Mouse (Mus musculus) C2C12 (cell line): ENCODE measurements at regions not wholly inside any gene's neighbourhood (a gene's known extent, or its start where the extent isn't known, plus 50 kb on each side); places are given as distances from the start of the nearest gene placed in this dataset.

Experiments
- H3K27me3 ChIP-seq: one replicate; pipeline ENCODE4 v1.6.1; 2011; ENCODE audit not compliant: control insufficient read depth, insufficient read depth, insufficient read length
- H3K36me3 ChIP-seq: one replicate; pipeline ENCODE4 v1.6.1; 2011; ENCODE audit not compliant: control insufficient read depth, insufficient read depth
- H3K4me3 ChIP-seq: one replicate; pipeline ENCODE4 v1.5.1; 2011; ENCODE audit warnings: mild to moderate bottlenecking, control low read depth; ENCODE audit not compliant: poor library complexity, insufficient read depth, severe bottlenecking
- H3K79me2 ChIP-seq: one replicate; pipeline ENCODE4 v1.6.1; 2011; ENCODE audit not compliant: control insufficient read depth, insufficient read depth
- H3K79me3 ChIP-seq: one replicate; pipeline ENCODE4 v1.6.1; 2011; ENCODE audit warnings: low read depth, control low read depth
- H3ac ChIP-seq: one replicate; pipeline ENCODE3; 2011; ENCODE audit warnings: low read depth; ENCODE audit not compliant: control insufficient read depth, insufficient read length
- CEBPB ChIP-seq: IDR thresholded peaks from one replicate; pipeline ENCODE4 v1.6.1; 2011; ENCODE audit warnings: low read depth, mild to moderate bottlenecking, control low read depth, moderate library complexity
- CTCF ChIP-seq: IDR thresholded peaks from one replicate; pipeline ENCODE4 v1.5.1; 2011; ENCODE audit not compliant: control insufficient read depth, insufficient read depth, insufficient read length
- FOSL1 ChIP-seq: IDR thresholded peaks from one replicate; pipeline ENCODE4 v1.8.0; 2011; ENCODE audit warnings: mild to moderate bottlenecking, low read length; ENCODE audit not compliant: poor library complexity, insufficient read depth, severe bottlenecking
- MAX ChIP-seq: IDR thresholded peaks from one replicate; pipeline ENCODE4 v1.6.1; 2011; ENCODE audit warnings: mild to moderate bottlenecking, control low read depth
- MYOD1 ChIP-seq: IDR thresholded peaks from one replicate; pipeline ENCODE4 v1.6.1; 2011; ENCODE audit warnings: low read depth; ENCODE audit not compliant: control insufficient read depth, insufficient read length
- MYOG ChIP-seq: IDR thresholded peaks from one replicate; pipeline ENCODE4 v1.6.1; 2011; ENCODE audit not compliant: control insufficient read depth, insufficient read length; ENCODE audit errors: extremely low read depth
- USF1 ChIP-seq: IDR thresholded peaks from one replicate; pipeline ENCODE4 v1.6.1; 2011; ENCODE audit warnings: low read depth, mild to moderate bottlenecking, control low read depth, moderate library complexity

GRCm38 (mm10) chr4:9184451-9185121, 945.7 kb upstream of the Car8 start:
- Histone ChIP-seq H3ac (no peak overlapping the region), H3K4me3 (no peak overlapping the region), H3K79me2 (no peaks in the 10 kb centered on the region), H3K79me3 (no peaks in the 10 kb centered on the region), H3K36me3 (no peaks in the 10 kb centered on the region), H3K27me3 (no peaks in the 10 kb centered on the region)
- no peak for TF ChIP-seq FOSL1
- TF ChIP-seq MYOD1: no peak
- no peak for TF ChIP-seq CEBPB
- no peak for TF ChIP-seq MAX
- no peak for TF ChIP-seq MYOG
- TF ChIP-seq CTCF: no peak
- no peak for TF ChIP-seq USF1

- H3ac ChIP-seq: no peak overlapping the region
- no peak overlapping the region for H3K4me3 ChIP-seq
- no peaks in the 10 kb centered on the region for H3K79me2 ChIP-seq
- H3K36me3 ChIP-seq: no peaks in the 10 kb centered on the region
- H3K27me3 ChIP-seq: no peaks in the 10 kb centered on the region
- TF ChIP-seq FOSL1 (no peak), MAX (no peak), CTCF (no peak), USF1 (no peak), MYOG (no peak), MYOD1 (no peak), CEBPB (no peak)
- no peaks in the 10 kb centered on the region for H3K79me3 ChIP-seq
Measured at GRCm38 (mm10) chr4:9174365-9174764, 935.5 kb upstream of the Car8 start.

- Histone ChIP-seq H3K4me3 (no peak overlapping the region), H3ac (no peak overlapping the region), H3K27me3 (no peaks in the 10 kb centered on the region), H3K79me2 (no peaks in the 10 kb centered on the region), H3K36me3 (no peaks in the 10 kb centered on the region), H3K79me3 (no peaks in the 10 kb centered on the region)
- TF ChIP-seq CEBPB (no peak), MYOG (no peak), MYOD1 (no peak), FOSL1 (no peak), CTCF (no peak), USF1 (no peak), MAX (no peak)
Measured at GRCm38 (mm10) chr4:9162374-9162773, 923.5 kb upstream of the Car8 start.

GRCm38 (mm10) chr4:9161814-9162133, 922.9 kb upstream of the Car8 start:
- TF ChIP-seq CEBPB: no peak
- TF ChIP-seq CTCF: no peak
- TF ChIP-seq MAX: no peak
- TF ChIP-seq MYOG: no peak
- TF ChIP-seq FOSL1: no peak
- no peak for TF ChIP-seq USF1
- TF ChIP-seq MYOD1: no peak
- Histone ChIP-seq H3ac (no peak overlapping the region), H3K27me3 (no peaks in the 10 kb centered on the region), H3K36me3 (no peaks in the 10 kb centered on the region), H3K79me2 (no peaks in the 10 kb centered on the region), H3K79me3 (no peaks in the 10 kb centered on the region), H3K4me3 (no peak overlapping the region)

- no peak overlapping the region for H3ac ChIP-seq
- no peak overlapping the region for H3K4me3 ChIP-seq
- H3K79me2 ChIP-seq: no peaks in the 10 kb centered on the region
- H3K79me3 ChIP-seq: no peaks in the 10 kb centered on the region
- TF ChIP-seq FOSL1 (no peak), MAX (no peak), MYOG (no peak), USF1 (no peak), CEBPB (no peak), CTCF (no peak), MYOD1 (no peak)
- H3K27me3 ChIP-seq: no peaks in the 10 kb centered on the region
- H3K36me3 ChIP-seq: no peaks in the 10 kb centered on the region
Measured at GRCm38 (mm10) chr4:9161068-9161813, 922.4 kb upstream of the Car8 start.
